Mouse (Mus musculus): ENCODE measurements around the gene Gm10197. TPM values are rescaled to one million over a fixed set of nuclear protein-coding genes. Genes with fewer than 3 reads are reported as not detected.

Gene Gm10197
- not detected in 2 replicates for polyA plus RNA-seq (2015; fragmentation: Nextera tagmentation; extraction: Ambion mirVana)

GRCm38 (mm10) chr19:53371666-53372065 is at the start of gene Gm10197:
Gm10197 (minus strand) TSS chr19:53371766.
- no peaks in the 10 kb centered on the region for H3K9me3 ChIP-seq (replicated peaks)
- H3K4me2 ChIP-seq: no peak within 1 kb of the TSS
- H3K4me1 ChIP-seq (replicated peaks): peaks cover 8% of the 10 kb centered on the region
- no peak for DNase-seq
- no peak within 1 kb of the TSS for H3K4me3 ChIP-seq (replicated peaks)
- no peak within 1 kb of the TSS for H3K27ac ChIP-seq
- peaks cover 56% of the 10 kb centered on the region for H3K36me3 ChIP-seq
- H3K9ac ChIP-seq: no peak within 1 kb of the TSS
- ATAC-seq (ENCODE audit: low read depth): no peak
- WGBS (ENCODE audit: insufficient replicate concordance): 84% methylated on average over 13 of the region's 13 CpGs
- H3K27me3 ChIP-seq: no peaks in the 10 kb centered on the region

GRCm38 (mm10) chr19:53420924-53421582 is 49.5 kb upstream of the Gm10197 start:
- ATAC-seq (ENCODE audit: low read depth) (peak; percentile 90), DNase-seq (peak; percentile 69)
- H3K9ac ChIP-seq: peak overlapping the region; percentile 50
- peaks cover 28% of the 10 kb centered on the region for H3K27me3 ChIP-seq
- peak overlapping the region; percentile 70 for H3K27ac ChIP-seq
- no peaks in the 10 kb centered on the region for H3K36me3 ChIP-seq
- H3K4me3 ChIP-seq (replicated peaks): peak overlapping the region; percentile 52
- H3K9me3 ChIP-seq (replicated peaks): no peaks in the 10 kb centered on the region
- WGBS (ENCODE audit: insufficient replicate concordance): 1% methylated on average over 19 of the region's 19 CpGs
- peaks cover 28% of the 10 kb centered on the region for H3K4me1 ChIP-seq (replicated peaks)
- H3K4me2 ChIP-seq: peak overlapping the region; percentile 71

GRCm38 (mm10) chr19:53419834-53420233 is 48.3 kb upstream of the Gm10197 start:
- H3K9me3 ChIP-seq (replicated peaks): no peaks in the 10 kb centered on the region
- DNase-seq (peak; percentile 44), ATAC-seq (ENCODE audit: low read depth) (no peak)
- 21% methylated on average over 5 of the region's 5 CpGs for WGBS (ENCODE audit: insufficient replicate concordance)
- no peak overlapping the region for H3K27ac ChIP-seq
- no peak overlapping the region for H3K4me2 ChIP-seq
- no peak overlapping the region for H3K9ac ChIP-seq
- peaks cover 36% of the 10 kb centered on the region for H3K4me1 ChIP-seq (replicated peaks)
- H3K4me3 ChIP-seq (replicated peaks): no peak overlapping the region
- peaks cover 25% of the 10 kb centered on the region for H3K27me3 ChIP-seq
- H3K36me3 ChIP-seq: no peaks in the 10 kb centered on the region

DNA sequence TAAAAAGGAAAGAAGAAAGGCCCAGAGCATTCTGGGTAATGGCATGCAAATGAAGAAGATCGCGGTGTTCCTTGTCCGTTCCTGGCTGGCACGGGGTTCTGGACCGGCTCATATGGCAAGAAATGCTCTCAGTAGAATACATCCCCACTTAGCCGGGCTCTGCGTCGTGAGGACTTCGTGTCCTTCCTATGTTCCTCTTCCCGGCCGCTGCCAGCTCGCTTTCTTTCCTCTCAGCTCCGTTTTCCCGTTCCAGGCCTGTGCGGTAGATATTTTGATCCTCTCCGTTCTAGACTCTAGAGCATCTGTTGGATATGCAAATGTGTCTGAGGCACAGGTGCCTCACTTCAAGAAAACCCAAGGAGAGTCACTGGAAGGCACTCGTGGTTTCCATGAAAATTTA is 43.6 kb upstream of the Gm10197 start:
- ATAC-seq (ENCODE audit: low read depth) (no peak), DNase-seq (no peak)
- WGBS (ENCODE audit: insufficient replicate concordance): 69% methylated on average over 17 of the region's 17 CpGs
- Histone ChIP-seq H3K36me3 (no peaks in the 10 kb centered on the region), H3K9ac (no peak overlapping the region; the same call in 1 of the 2 replicates), H3K4me2 (peak overlapping the region; percentile 25; the same call in 1 of the 2 replicates), H3K4me1 (replicated peaks) (peaks cover 18% of the 10 kb centered on the region), H3K4me3 (replicated peaks) (peak overlapping the region; percentile 7; the same call in 1 of the 2 replicates), H3K9me3 (replicated peaks) (no peaks in the 10 kb centered on the region), H3K27ac (0 out of 2 replicates have a peak overlapping the region, but pooled peaks have one; percentile 1), H3K27me3 (no peaks in the 10 kb centered on the region)

DNA sequence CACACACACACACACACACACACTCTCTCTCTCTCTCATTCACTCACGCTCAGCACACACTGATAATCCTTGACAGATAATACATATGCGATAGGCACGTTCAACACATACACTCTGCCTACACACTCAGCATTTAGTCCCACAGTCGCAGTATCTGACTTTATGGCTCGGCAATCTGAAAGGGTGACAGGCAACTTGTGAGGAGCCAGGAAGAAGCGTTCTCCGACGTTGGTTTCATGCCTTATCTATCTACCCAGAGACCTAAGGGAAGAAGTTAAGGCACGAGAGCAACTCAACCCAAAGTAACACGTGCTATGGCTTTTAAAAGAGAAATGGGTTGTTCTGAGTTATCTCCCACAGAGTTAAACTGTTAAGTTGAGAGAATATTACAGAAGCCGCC is 43.1 kb upstream of the Gm10197 start:
- H3K9me3 ChIP-seq (replicated peaks): no peaks in the 10 kb centered on the region
- 15% methylated on average over 11 of the region's 11 CpGs for WGBS (ENCODE audit: insufficient replicate concordance)
- no peaks in the 10 kb centered on the region for H3K27me3 ChIP-seq
- peak; percentile 53 for DNase-seq
- peak; percentile 82 for ATAC-seq (ENCODE audit: low read depth)
- H3K36me3 ChIP-seq: no peaks in the 10 kb centered on the region
- peak overlapping the region; percentile 1; the same call in 1 of the 2 replicates for H3K27ac ChIP-seq
- no peak overlapping the region; the same call in 1 of the 2 replicates for H3K9ac ChIP-seq
- H3K4me2 ChIP-seq: peak overlapping the region; percentile 25
- peak overlapping the region; percentile 7; the same call in 1 of the 2 replicates for H3K4me3 ChIP-seq (replicated peaks)
- peaks cover 22% of the 10 kb centered on the region for H3K4me1 ChIP-seq (replicated peaks)

DNA sequence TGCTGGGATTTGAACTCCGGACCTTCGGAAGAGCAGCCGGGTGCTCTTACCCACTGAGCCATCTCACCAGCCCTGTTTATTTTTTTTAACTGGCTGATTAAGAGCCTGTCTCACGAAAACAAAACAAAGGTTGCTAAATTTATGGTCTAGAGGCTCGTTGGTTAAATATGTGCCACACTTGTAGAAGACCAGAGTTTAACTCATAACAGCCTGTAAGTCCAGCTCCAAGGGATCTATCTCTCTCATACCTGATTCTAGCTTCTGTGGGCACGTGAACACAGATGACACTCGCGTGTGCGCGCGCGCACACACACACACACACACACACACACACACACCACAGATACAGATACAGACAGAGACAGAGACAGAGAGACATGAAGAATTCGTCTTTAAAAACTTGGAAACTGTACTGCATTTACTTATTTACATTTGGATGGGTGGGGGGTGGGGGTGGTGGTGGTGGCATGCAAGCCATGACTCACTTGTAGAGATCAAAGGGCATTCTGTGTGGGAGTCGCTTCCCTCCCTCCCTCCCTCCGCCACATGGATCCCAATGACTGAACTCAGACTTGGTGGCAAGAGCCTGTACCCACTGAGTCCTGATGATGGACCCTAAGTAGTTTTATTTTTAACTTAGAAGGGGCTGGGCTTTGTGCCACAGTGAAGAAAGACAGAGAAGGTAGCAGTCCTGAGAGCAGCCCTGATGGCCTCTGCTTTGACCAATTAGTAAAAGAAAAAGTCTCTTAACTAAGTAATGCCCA is 42.2 kb upstream of the Gm10197 start:
- peaks cover 22% of the 10 kb centered on the region for H3K4me1 ChIP-seq (replicated peaks)
- DNase-seq (no peak), ATAC-seq (ENCODE audit: low read depth) (0 out of 2 replicates have a peak, but pooled peaks have one; percentile 24)
- WGBS (ENCODE audit: insufficient replicate concordance): 79% methylated on average over 15 of the region's 15 CpGs
- H3K9me3 ChIP-seq (replicated peaks): no peaks in the 10 kb centered on the region
- H3K4me3 ChIP-seq (replicated peaks): no peak overlapping the region
- no peaks in the 10 kb centered on the region for H3K36me3 ChIP-seq
- no peak overlapping the region for H3K9ac ChIP-seq
- H3K4me2 ChIP-seq: no peak overlapping the region
- peak overlapping the region; percentile 1; the same call in 1 of the 2 replicates for H3K27ac ChIP-seq
- no peaks in the 10 kb centered on the region for H3K27me3 ChIP-seq

DNA sequence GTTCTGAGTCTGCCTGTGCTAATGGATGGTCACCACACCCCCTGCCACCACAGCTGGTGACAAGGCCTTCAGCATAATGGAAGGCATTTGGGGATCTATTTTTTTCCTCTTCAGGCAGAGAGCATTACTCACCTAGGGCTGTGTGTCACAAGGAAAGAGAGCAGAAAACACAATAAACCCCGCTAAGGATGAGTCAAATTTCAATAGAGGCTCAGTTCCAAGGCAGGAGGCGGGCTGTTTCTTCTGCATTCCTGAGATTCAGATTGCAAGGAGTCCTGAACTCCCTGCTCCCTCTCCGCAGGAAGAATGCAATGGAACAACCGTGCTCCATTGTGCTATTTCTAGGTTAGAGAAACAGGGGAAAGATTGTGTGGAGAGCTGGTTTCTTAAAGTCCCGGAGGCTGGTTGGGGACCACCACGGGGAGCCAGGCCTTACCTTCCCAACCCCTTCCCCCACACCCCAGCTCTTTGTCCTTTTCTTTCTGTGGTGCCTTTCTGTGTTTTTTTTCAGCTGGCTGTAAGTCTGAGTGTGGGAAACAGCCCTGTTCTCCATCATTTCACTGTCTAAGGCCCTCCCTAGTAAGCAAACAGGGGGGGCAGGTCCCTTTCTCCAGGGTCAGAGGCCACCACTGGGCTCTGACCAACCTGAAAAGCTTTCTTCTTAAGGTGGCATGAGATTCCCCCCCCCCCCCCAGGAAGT is 40.7 kb upstream of the Gm10197 start:
- peak overlapping the region; percentile 18 for H3K27ac ChIP-seq
- DNase-seq (no peak), ATAC-seq (ENCODE audit: low read depth) (no peak)

GRCm38 (mm10) chr19:53409663-53410307 is 38.2 kb upstream of the Gm10197 start:
- no peak overlapping the region for H3K4me2 ChIP-seq
- H3K9ac ChIP-seq: no peak overlapping the region
- ATAC-seq (ENCODE audit: low read depth): no peak
- no peak overlapping the region for H3K27ac ChIP-seq
- WGBS (ENCODE audit: insufficient replicate concordance): 39% methylated on average over 17 of the region's 17 CpGs
- no peaks in the 10 kb centered on the region for H3K36me3 ChIP-seq
- no peaks in the 10 kb centered on the region for H3K9me3 ChIP-seq (replicated peaks)
- no peaks in the 10 kb centered on the region for H3K27me3 ChIP-seq
- H3K4me3 ChIP-seq (replicated peaks): no peak overlapping the region
- no peak for DNase-seq
- H3K4me1 ChIP-seq (replicated peaks): peaks cover 14% of the 10 kb centered on the region

More for the DNA sequence above, 40.7 kb upstream of the Gm10197 start:
- H3K9ac ChIP-seq: no peak overlapping the region
- H3K27me3 ChIP-seq: no peaks in the 10 kb centered on the region
- peaks cover 22% of the 10 kb centered on the region for H3K4me1 ChIP-seq (replicated peaks)
- H3K4me2 ChIP-seq: no peak overlapping the region
- no peaks in the 10 kb centered on the region for H3K36me3 ChIP-seq
- H3K4me3 ChIP-seq (replicated peaks): no peak overlapping the region
- 62% methylated on average over 6 of the region's 6 CpGs for WGBS (ENCODE audit: insufficient replicate concordance)
- no peaks in the 10 kb centered on the region for H3K9me3 ChIP-seq (replicated peaks)

GRCm38 (mm10) chr19:53408398-53408797 is 36.8 kb upstream of the Gm10197 start:
- ATAC-seq (ENCODE audit: low read depth): no peak
- Histone ChIP-seq H3K4me3 (replicated peaks) (no peak overlapping the region), H3K9me3 (replicated peaks) (no peaks in the 10 kb centered on the region), H3K4me1 (replicated peaks) (peaks cover 10% of the 10 kb centered on the region), H3K27ac (no peak overlapping the region), H3K4me2 (no peak overlapping the region), H3K9ac (no peak overlapping the region), H3K27me3 (no peaks in the 10 kb centered on the region), H3K36me3 (no peaks in the 10 kb centered on the region)
- DNase-seq: no peak
- 72% methylated on average over 8 of the region's 8 CpGs for WGBS (ENCODE audit: insufficient replicate concordance)

DNA sequence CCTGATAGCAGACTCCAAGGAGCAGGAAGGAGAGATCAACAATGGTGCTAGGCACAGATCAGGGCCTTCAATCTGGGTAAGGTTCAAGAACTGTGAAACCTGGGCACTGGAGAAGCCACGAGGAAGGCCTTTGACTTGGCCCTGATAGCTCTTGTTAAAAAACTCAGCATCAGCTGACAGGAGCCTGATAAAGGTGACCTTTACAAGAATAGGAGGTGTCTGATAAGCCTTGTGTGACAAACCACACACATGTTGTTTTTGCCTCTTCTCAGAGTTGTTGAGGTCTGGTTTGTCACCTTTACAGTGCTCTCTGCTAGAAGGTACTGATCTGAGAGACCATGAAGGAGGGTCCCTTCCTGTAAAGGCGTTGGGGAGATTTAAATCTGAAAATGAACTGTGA is 35.8 kb upstream of the Gm10197 start:
- H3K27ac ChIP-seq: no peak overlapping the region
- ATAC-seq (ENCODE audit: low read depth) (no peak), DNase-seq (no peak)
- no peaks in the 10 kb centered on the region for H3K36me3 ChIP-seq
- H3K9ac ChIP-seq: no peak overlapping the region
- H3K9me3 ChIP-seq (replicated peaks): no peaks in the 10 kb centered on the region
- H3K4me2 ChIP-seq: no peak overlapping the region
- no peaks in the 10 kb centered on the region for H3K27me3 ChIP-seq
- peaks cover 10% of the 10 kb centered on the region for H3K4me1 ChIP-seq (replicated peaks)
- WGBS (ENCODE audit: insufficient replicate concordance): 21% methylated on average over 2 of the region's 2 CpGs
- no peak overlapping the region for H3K4me3 ChIP-seq (replicated peaks)

- peaks cover 10% of the 10 kb centered on the region for H3K4me1 ChIP-seq (replicated peaks)
- no peaks in the 10 kb centered on the region for H3K36me3 ChIP-seq
- H3K9ac ChIP-seq: no peak overlapping the region
- no peaks in the 10 kb centered on the region for H3K9me3 ChIP-seq (replicated peaks)
- WGBS (ENCODE audit: insufficient replicate concordance): 21% methylated on average over 2 of the region's 2 CpGs
- H3K27me3 ChIP-seq: no peaks in the 10 kb centered on the region
- no peak overlapping the region for H3K4me3 ChIP-seq (replicated peaks)
- DNase-seq (no peak), ATAC-seq (ENCODE audit: low read depth) (no peak)
- H3K4me2 ChIP-seq: no peak overlapping the region
- H3K27ac ChIP-seq: no peak overlapping the region
Measured at GRCm38 (mm10) chr19:53405810-53406209, 34.2 kb upstream of the Gm10197 start.
